Mouse (Mus musculus): ENCODE results near the gene Acer2.
A peak's percentile ranks its signal among the peaks of the same experiment; 100 is the strongest.

Gene Acer2

GRCm38 (mm10) chr4:86955448-86955847, 81.3 kb downstream of the Acer2 start:
- DNase-seq (ENCODE audit: low read depth, low spot score) = no peak

- DNase-seq (ENCODE audit: low read depth, low spot score) = peak; percentile 45
Observed at GRCm38 (mm10) chr4:86957576-86958411, 83.6 kb downstream of the Acer2 start.

GRCm38 (mm10) chr4:86977272-86977671, 103.1 kb downstream of the Acer2 start:
- no peak for DNase-seq (ENCODE audit: low read depth, low spot score)
